Mouse (Mus musculus): ENCODE results near the gene Sars. TPM values are rescaled to one million over a fixed set of nuclear protein-coding genes. Genes with fewer than 3 reads are reported as not detected.
A peak's percentile ranks its signal among the peaks of the same experiment; 100 is the strongest.

The Sars gene
- polyA plus RNA-seq, 1 experiment from 2014 or later = 99.5 TPM

DNA sequence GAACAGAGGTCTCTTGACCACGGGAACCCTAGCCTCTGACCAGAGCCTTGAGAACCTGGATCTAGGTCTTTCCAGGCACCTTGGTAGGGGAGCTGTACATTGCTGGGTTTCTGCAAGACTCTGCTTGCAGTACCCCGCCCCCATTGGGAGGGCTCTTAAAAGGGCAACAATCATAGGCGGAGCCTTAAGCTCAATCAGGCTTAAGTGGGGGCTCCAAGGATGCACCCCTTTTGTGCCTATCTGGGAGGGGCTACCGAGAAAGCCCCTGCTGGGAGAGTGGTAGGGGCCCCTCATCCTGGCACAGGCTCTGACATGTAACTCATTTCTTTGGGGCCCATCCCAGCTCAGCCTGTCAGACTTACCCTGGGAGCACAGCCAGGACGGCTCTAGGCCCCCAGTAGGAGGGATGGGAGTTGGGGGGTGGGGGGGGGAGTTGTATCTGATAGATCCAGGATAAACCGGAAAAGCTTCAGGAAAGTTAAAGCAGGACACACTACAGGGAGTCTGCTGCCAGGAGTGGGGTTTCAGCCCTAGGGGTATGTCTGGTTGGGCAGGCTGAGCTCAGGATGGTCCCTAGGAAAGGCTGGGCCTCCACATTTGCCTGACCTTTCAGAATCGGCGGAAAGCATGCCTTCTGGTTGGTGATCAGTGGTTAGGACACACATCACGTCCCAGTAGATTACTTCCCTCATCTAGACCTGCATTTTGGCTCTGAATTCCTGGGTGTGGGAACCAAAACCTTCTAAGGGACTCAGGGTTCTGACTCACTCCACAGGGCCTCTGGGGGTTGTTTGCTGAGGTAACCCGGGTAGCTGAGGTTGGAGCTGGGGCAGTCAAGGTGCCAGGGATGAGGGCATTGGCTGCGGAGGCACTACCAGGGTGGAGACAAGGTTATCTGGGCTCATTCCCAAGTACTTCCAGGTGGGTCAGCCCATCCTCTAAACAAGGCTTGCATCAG, 20.9 kb downstream of the Sars start:
- Histone ChIP-seq H3K9ac (ENCODE audit: low read length) (0 out of 2 replicates have a peak overlapping the region, but pooled peaks have one; percentile 32), H3K4me1 (replicated peaks; ENCODE audit: control insufficient read depth, insufficient read depth) (0 out of 2 replicates have a peak, but pooled peaks cover 3% of the 10 kb centered on the region), H3K36me3 (ENCODE audit: control insufficient read depth, insufficient read depth, low read length) (peaks cover 22% of the 10 kb centered on the region), H3K4me3 (ENCODE audit: low read depth, low read length) (no peak overlapping the region), H3K27me3 (ENCODE audit: control insufficient read depth, insufficient read depth, low read length) (no peaks in the 10 kb centered on the region), H3K27ac (replicated peaks) (peak overlapping the region; percentile 81), H3K9me3 (ENCODE audit: control insufficient read depth, low read length) (no peaks in the 10 kb centered on the region), H3K4me2 (replicated peaks; ENCODE audit: low read depth) (peak overlapping the region; percentile 36)
- peak; percentile 85 for ATAC-seq (ENCODE audit: low FRiP score, low TSS enrichment)
- no peak for TF ChIP-seq CTCF (IDR thresholded peaks at IDR 0.05; ENCODE audit: low read depth)
- peak; percentile 10 for TF ChIP-seq EP300 (optimal IDR thresholded peaks at IDR 0.05)
- peak; percentile 67 for DNase-seq (ENCODE audit: low spot score)
- 16% methylated on average over 11 of the region's 11 CpGs for WGBS

- DNase-seq (ENCODE audit: low spot score) = no peak
- H3K9me3 ChIP-seq (ENCODE audit: control insufficient read depth, low read length) = no peaks in the 10 kb centered on the region
- no peak overlapping the region; the same call in 1 of the 2 replicates for H3K27ac ChIP-seq (replicated peaks)
- H3K4me2 ChIP-seq (replicated peaks; ENCODE audit: low read depth) = no peak overlapping the region
- H3K4me3 ChIP-seq (ENCODE audit: low read depth, low read length) = no peak overlapping the region
- H3K27me3 ChIP-seq (ENCODE audit: control insufficient read depth, insufficient read depth, low read length) = no peaks in the 10 kb centered on the region
- no peak for ATAC-seq (ENCODE audit: low FRiP score, low TSS enrichment)
- H3K36me3 ChIP-seq (ENCODE audit: control insufficient read depth, insufficient read depth, low read length) = peaks cover 13% of the 10 kb centered on the region
- H3K9ac ChIP-seq (ENCODE audit: low read length) = no peak overlapping the region; the same call in 1 of the 2 replicates
- TF ChIP-seq CTCF (IDR thresholded peaks at IDR 0.05; ENCODE audit: low read depth) (no peak), EP300 (optimal IDR thresholded peaks at IDR 0.05) (no peak)
- 0 out of 2 replicates have a peak, but pooled peaks cover 3% of the 10 kb centered on the region for H3K4me1 ChIP-seq (replicated peaks; ENCODE audit: control insufficient read depth, insufficient read depth)
- 38% methylated on average over 6 of the region's 6 CpGs for WGBS
These were observed 22.0 kb downstream of the Sars start for GRCm38 (mm10) chr3:108423006-108423405.

DNA sequence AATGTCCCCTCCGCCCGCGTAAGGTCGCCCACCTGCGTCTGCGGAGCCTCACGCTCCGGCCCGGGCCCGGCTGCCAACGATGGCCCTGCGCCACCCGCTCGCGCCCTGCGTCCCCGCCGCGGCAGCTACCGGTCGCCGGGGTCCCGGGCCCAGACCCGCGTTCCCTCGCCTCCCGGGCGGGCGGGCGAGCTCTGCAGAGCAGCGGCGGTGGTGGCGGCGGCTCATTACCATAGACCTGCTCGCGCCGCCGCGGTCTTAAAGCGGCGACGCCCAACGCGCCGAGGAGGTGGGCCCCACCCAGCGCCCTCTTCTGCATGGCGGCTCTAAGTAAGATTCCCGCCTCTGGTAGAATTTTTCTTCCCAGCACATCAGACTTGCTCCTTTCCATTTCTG, 29.2 kb downstream of the Sars start:
- peak overlapping the region; percentile 76 for H3K9ac ChIP-seq (ENCODE audit: low read length)
- WGBS = under 1% methylated on average over 41 of the region's 48 CpGs
- peak overlapping the region; percentile 61 for H3K27ac ChIP-seq (replicated peaks)
- no peak for TF ChIP-seq EP300 (optimal IDR thresholded peaks at IDR 0.05)
- peak; percentile 87 for DNase-seq (ENCODE audit: low spot score)
- peak; percentile 82 for ATAC-seq (ENCODE audit: low FRiP score, low TSS enrichment)
- peak overlapping the region; percentile 61 for H3K4me3 ChIP-seq (ENCODE audit: low read depth, low read length)
- no peaks in the 10 kb centered on the region for H3K9me3 ChIP-seq (ENCODE audit: control insufficient read depth, low read length)
- H3K4me2 ChIP-seq (replicated peaks; ENCODE audit: low read depth) = peak overlapping the region; percentile 100
- H3K27me3 ChIP-seq (ENCODE audit: control insufficient read depth, insufficient read depth, low read length) = no peaks in the 10 kb centered on the region
- H3K4me1 ChIP-seq (replicated peaks; ENCODE audit: control insufficient read depth, insufficient read depth) = peaks cover 7% of the 10 kb centered on the region
- H3K36me3 ChIP-seq (ENCODE audit: control insufficient read depth, insufficient read depth, low read length) = no peaks in the 10 kb centered on the region

DNA sequence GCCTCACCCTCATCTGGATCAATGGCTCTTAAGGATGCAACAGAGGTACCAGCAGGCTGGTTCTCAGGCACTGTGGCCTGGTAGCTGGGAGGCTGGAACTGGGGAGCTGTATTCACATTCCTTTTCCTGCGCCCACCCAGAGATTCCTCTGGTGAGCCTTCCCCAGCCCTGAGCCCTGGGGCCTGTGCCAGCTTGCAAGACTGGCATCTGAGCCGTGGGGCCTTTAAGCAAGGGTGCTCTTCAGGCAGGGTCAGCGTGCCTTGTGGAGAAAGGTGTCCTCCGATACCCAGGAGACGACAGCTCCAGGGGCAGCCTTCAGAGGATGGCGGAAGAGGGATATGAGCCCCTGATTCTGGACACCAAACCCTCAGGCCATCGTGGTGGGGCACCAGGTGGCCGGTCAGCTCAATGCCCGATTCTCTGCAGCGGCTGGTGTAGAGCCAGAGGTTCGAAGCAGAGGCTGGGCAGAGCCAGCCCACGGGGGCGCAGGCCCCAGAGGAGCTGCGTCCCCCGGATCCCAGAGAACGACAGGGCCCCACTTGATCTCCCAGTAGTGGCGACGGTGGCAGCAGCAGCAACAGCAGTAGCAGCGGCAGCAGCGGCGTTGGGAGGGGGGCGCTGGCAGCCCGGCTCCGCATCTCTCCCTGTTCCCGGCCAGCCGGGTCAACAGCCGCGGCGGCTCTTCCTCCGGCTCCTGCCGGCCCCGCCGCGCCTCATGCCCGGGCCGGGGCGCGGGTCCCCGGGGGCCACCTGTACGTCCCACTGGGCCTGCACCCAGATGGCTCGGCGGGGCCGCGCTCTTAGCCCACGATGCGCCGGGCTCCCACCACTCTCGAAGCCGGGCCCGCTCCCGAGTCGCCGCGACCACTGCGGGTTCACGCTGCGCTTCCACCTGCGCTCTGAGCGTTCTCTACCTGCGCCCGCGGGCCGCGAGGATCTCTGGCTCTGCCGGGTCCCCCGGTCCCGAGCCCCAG, 29.9 kb downstream of the Sars start, which contains the start of gene Celsr2:
Gene Celsr2, minus strand, starts transcription at position 696 of the 974 bp plus-strand sequence.
- Histone ChIP-seq H3K9ac (ENCODE audit: low read length) (peak within 1 kb of the TSS; percentile 76), H3K27me3 (ENCODE audit: control insufficient read depth, insufficient read depth, low read length) (no peaks in the 10 kb centered on the region), H3K4me3 (ENCODE audit: low read depth, low read length) (peak within 1 kb of the TSS; percentile 61), H3K4me1 (replicated peaks; ENCODE audit: control insufficient read depth, insufficient read depth) (peaks cover 7% of the 10 kb centered on the region), H3K4me2 (replicated peaks; ENCODE audit: low read depth) (peak within 1 kb of the TSS; percentile 100), H3K9me3 (ENCODE audit: control insufficient read depth, low read length) (no peaks in the 10 kb centered on the region), H3K27ac (replicated peaks) (peak within 1 kb of the TSS; percentile 61), H3K36me3 (ENCODE audit: control insufficient read depth, insufficient read depth, low read length) (no peaks in the 10 kb centered on the region)
- 7% methylated on average over 54 of the region's 67 CpGs for WGBS
- TF ChIP-seq EP300 (optimal IDR thresholded peaks at IDR 0.05) = no peak
- peak; percentile 43 for DNase-seq (ENCODE audit: low spot score)
- ATAC-seq (ENCODE audit: low FRiP score, low TSS enrichment) = 0 out of 2 replicates have a peak, but pooled peaks have one; percentile 12

- peaks cover 7% of the 10 kb centered on the region for H3K4me1 ChIP-seq (replicated peaks; ENCODE audit: control insufficient read depth, insufficient read depth)
- no peak overlapping the region for H3K27ac ChIP-seq (replicated peaks)
- no peaks in the 10 kb centered on the region for H3K36me3 ChIP-seq (ENCODE audit: control insufficient read depth, insufficient read depth, low read length)
- H3K9ac ChIP-seq (ENCODE audit: low read length) = no peak overlapping the region
- DNase-seq (ENCODE audit: low spot score) = no peak
- 97% methylated on average over 35 of the region's 35 CpGs for WGBS
- no peak overlapping the region for H3K4me2 ChIP-seq (replicated peaks; ENCODE audit: low read depth)
- no peaks in the 10 kb centered on the region for H3K27me3 ChIP-seq (ENCODE audit: control insufficient read depth, insufficient read depth, low read length)
- no peak overlapping the region for H3K4me3 ChIP-seq (ENCODE audit: low read depth, low read length)
- no peak for ATAC-seq (ENCODE audit: low FRiP score, low TSS enrichment)
- no peaks in the 10 kb centered on the region for H3K9me3 ChIP-seq (ENCODE audit: control insufficient read depth, low read length)
- TF ChIP-seq CTCF (IDR thresholded peaks at IDR 0.05; ENCODE audit: low read depth) = no peak
- no peak for TF ChIP-seq EP300 (optimal IDR thresholded peaks at IDR 0.05)
These were observed 31.2 kb downstream of the Sars start for GRCm38 (mm10) chr3:108413634-108414360.

Measured in stomach, postnatal 0 days (tissue).